Mouse (Mus musculus): ENCODE results near the gene Cycs.
A peak's percentile ranks its signal among the peaks of the same experiment; 100 is the strongest.
"Not testable (repeated sequence)": the region's sequence is repeated elsewhere in the genome, so short reads cannot be mapped to it uniquely, and the experiment has no call there.

The Cycs gene

DNA sequence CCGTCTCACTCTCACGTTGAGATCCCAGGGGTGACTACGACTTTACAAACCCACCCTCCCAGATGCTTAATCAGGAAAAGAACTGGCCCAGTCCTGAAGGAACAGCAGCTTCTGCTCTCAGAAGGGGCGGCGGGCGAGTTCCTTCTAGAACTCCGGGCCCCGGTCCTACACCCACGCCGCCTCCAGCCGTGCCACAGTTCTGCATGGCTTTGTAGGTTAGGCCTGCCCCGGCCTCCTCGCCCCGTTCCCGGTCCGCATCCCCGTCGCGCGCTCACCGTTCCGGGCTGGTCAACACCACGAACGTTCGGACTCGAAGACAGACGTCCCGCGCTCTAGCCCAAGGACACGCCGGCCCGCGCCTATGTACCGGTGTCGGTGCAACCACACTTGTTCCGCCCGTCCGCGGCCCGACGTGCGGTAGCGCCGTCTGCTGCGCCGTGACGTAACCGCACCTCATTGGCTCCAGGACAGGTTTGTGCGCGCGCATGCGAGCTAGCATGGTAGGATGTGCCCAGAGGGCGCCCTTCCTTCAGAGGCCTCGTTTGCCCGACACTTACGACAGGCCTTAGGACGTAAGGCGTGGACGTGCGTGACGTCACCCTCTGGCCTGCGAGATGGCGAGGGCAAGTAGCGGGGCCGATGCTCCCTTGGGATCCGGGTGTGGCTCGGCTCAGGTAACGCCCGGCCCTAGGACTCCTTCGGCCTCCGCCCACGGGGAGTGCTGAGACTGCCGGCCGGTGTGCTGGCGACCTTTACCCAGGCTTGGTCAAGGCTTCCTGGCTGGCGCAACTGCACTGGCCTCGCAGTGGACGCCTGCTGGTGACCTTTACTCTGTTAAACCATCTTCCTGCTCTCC is at the start of gene Cycs:
Cycs (minus strand) TSS at position 398 of the 856 bp plus-strand sequence.
- peak; percentile 99 for DNase-seq (ENCODE audit: low read depth, low spot score)

DNA sequence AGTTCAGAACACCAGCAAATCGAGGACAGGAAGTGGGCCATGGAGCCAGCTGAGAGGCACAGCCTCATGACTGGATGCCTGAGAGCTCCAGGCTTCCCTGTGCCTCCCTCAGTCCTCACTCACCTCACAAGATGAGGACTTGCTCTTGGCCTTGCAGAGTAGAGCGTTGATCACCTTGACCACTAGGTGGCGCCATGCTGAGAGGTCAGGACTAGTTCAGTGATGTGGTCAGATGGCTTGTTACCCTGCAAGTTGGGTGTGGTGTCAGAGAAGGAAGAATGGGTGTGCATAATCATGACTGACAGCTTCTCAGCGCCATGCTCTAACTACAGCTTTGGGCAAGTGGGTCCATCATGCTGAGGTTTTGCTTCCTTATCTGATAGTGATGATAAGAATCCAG is 35.3 kb upstream of the Cycs start:
- DNase-seq (ENCODE audit: low read depth, low spot score): peak; percentile 40

DNA sequence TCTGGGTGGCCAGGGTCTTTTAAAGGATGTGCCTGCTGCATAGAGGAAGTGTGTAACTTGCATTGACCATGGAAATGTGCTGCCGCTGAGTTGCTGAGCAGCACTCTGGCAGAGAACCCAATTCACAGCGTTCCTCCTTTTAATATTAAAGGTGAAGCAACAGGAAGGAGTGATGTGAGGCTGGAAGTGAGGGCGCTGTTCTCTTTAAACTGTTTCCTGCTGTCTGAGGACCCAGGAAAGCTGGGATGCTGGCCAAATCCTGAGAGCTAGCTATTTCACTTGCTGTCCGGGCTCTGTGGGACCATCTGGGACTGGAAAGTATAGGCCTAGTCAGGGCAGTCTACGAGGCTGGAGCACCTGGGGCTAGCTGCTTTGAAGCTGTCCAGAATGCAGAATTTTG is 32.2 kb upstream of the Cycs start:
- DNase-seq (ENCODE audit: low read depth, low spot score): no peak

DNA sequence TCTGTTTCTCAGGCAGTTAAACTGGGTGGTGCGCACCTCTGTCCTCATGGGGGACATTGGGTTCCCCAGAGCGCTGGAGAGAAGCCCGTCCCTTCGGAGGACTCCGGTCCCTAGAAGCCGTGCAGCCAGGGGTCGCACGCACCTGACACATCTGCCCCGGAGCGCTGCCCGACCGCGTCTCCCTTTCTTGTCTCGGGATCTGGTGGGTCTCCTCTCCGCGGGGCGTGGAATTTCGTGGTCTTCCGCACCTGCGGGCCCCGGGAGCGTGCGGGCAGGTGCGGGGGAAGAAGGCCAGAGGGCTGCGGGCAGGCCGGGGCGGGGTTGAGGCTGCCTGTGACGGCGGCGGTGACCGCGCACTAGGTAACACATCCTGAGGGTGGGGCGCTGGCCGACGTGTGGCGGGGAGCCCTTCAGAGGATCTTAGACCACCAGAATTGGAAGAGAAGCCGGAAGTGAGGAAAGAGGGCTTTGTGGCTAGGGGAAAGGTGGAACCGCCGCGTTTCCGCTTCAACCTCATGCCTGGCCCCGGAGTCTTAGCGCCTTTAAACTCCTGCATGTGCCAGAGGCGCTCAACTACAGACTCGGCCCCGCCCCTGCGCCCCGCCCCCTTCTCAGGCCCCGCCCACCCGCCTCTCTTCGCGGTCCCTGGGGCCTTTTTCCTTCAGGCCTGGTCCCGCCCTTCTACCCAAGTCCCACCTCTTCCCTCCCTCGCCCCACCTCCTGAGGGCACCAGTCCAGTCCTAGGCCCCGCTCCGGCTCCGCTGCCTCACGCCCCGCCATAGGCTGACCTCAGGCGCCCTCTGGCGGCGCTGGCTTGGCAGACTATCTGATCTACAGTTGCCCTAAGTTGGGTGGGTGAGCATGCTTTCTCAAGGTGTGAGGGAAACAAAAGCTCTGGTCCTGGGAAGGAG is 30.2 kb upstream of the Cycs start, which contains the start of gene 4921507P07Rik:
4921507P07Rik (minus strand) TSS at position 332 of the 911 bp plus-strand sequence.
- peak; percentile 63 for DNase-seq (ENCODE audit: low read depth, low spot score)

DNA sequence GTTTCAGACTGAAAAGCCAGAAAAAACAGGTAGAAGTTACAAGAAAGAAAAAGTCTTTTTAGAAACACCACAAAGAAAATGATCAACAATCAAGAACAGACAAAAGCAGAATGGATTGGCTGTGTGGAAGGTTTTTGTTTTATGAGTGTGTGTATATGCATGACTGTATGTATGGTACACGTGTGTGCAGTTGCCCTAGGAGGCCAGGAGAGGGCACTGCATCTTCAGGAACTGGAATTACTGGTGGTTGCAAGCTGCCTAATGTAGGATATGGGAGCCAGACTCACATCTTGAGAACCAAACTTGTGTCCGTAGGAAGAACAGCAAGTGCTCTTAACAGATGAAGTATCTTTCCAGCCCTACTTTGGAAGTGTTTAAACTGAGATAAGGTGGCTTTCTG is 28.0 kb upstream of the Cycs start:
- no peak for DNase-seq (ENCODE audit: low read depth, low spot score)

DNA sequence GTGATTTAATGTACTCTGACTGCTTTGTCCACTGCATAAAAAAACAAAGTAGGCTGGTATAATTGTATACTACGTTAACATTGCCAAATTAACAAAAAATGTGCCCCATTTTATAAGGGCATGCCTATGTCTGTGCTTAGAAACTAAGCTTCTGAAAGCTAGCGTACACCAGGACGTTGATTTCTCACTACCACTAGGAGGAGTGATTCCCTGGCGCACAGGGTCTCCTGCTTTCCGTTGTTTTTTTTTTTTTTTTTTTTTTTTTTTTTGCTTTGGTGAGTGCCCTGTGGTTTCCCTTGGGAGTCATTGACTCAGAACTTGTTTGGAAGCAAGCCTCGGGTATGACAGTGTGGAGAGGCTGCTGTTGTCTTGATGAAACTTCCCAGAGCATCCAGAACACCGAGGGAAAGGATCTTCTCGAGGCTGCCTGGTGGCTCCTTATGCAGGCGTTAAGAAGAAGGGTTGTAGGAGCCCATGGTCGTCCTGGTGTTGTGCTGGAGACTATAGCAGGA is 27.1 kb upstream of the Cycs start:
- DNase-seq (ENCODE audit: low read depth, low spot score): no peak

DNA sequence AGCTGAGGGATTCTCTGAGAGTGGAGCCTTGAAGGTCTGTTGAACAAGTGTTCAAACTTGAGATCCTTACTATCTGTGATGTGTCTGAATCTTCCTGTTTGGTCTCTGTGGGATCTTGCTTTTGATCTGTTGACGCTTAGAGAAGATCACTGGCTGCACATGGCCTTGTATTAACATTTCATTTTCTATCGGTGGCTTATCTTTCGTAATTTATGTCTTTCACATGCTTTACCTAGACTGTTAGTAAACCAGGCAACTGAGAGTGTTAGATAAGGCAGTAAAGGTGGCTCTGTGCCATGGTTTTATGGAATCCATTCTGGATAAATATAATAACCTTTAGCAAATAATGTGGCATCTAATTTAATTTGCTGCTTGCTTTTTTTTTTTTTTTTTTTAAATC is 23.9 kb upstream of the Cycs start:
- DNase-seq (ENCODE audit: low read depth, low spot score): no peak

DNA sequence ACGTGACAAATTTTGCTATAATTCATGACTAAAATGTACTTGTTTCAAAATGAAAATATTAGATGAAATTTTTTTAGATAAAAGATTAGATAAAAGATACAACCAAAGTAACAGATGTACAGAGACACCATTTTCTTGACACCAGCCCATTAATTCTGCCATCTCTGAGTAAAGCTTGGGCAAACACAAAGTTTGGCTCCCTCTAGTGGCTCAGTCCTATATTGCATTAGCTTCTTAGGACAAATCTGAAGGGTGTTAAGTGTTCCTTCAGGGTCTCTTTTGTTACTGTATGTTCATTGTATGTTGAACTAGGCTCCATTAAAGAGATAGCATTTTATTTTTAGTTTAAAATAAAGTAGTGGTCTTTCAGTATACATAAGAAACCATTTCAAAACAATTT is 21.9 kb upstream of the Cycs start:
- peak; percentile 57 for DNase-seq (ENCODE audit: low read depth, low spot score)

DNA sequence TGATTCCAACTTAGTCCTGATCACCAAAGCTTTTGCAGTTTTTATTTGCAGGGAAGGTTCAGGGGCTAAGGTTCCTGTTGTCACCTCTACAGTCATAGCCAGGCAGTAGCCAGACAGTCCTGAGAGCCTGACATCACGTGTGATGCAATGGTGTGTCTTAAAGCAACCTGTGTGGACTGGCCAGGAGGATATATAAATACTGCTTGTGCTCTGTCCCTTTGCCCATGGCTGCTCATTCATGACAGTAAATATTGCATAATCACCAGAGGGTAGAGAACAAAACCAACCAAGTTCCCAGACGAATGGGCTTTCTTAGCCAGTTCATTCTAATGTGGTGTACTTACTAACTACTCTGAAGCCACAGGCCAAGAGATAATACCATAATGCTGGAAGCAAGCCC is 21.1 kb upstream of the Cycs start:
- no peak for DNase-seq (ENCODE audit: low read depth, low spot score)

DNA sequence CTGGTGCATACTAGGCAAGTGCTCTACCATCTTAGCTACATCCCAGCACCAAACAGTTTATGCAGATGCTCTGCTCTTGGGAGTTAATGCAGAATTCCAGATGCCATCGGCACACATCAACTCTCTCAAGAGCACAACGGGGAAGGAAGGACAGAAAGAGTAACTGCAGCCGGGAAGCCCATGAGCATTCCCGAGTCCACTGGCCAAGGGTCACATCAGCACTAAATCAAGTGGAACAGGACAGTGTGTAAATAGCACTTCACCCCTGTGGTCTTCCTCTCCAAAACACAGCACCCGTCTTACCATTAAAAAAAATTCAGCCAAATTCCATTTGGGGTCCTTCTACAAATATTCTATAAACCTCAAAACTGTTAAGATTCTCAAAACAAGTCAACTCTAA is 20.0 kb upstream of the Cycs start:
- DNase-seq (ENCODE audit: low read depth, low spot score): no peak

DNA sequence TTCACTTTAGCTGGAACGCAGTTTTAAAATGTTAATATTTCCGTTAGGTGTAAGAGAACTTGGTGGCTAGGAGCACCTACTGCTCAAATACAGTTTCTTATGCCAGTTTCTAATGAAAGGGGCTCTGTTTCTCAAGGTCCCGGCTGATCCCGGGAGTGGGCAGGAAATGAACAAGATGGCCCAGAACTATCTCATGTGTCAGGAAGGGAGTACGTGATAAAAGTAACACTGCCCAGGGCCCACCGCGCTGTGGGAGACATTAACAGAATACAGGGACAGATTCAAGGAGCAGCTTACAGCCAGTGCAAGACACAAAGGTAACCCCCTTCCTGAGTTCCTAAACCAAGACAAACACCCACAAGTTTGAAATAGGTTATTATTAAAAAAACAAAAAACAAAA is 19.4 kb upstream of the Cycs start:
- no peak for DNase-seq (ENCODE audit: low read depth, low spot score)

DNA sequence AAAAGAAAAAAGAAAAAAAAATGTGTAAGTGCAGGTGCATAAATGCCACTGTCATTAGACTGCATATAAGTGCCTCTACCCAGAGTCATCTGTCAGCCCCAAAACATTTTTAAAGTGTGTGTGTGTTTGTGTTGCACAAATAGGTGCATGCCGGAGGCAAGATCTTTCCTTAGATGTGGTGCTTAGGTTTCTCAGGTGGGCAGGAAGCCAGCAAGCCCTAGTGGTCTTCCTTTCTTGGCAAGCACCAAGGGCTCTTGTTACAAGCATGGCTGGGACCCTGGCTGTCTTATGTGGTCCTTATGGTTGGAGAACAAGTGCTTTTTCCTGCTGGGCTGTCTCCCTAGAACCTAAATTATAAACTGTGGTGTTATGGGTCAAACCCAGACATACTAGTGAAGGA is 5.3 kb upstream of the Cycs start:
- DNase-seq (ENCODE audit: low read depth, low spot score): no peak

DNA sequence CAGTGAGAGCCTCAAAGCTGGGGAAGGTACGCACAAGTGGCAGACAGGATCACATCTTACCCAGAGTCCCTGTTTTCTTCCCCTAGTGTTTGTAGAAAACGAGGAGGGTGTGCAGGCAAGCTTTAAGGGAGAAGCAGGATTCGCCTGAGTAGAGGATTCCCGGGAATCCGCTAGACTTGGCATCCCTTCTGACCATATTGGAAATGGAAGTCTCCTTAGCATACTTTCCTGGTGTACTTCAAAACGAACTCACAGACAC is 588 bp upstream of the Cycs start:
- no peak for DNase-seq (ENCODE audit: low read depth, low spot score)

DNA sequence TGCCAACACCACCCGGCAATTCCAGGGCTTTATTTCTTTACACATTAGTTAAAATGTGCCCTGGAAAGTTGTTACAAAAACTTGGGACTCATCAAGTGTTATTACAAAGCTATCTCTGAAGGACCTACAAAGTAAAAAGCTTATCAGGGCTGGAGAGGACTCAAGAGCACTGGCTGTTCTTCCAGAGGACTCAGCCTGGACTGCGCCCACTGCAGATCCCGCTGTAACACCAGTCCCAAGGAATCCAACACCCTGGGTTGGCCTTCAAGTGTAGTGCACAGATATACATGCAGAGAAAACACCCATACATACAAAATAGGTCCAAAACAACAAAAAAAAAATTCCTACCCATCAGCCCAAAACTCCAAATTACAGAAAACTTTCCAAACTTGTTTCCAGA is 2.7 kb downstream of the Cycs start:
- no peak for DNase-seq (ENCODE audit: low read depth, low spot score)

DNA sequence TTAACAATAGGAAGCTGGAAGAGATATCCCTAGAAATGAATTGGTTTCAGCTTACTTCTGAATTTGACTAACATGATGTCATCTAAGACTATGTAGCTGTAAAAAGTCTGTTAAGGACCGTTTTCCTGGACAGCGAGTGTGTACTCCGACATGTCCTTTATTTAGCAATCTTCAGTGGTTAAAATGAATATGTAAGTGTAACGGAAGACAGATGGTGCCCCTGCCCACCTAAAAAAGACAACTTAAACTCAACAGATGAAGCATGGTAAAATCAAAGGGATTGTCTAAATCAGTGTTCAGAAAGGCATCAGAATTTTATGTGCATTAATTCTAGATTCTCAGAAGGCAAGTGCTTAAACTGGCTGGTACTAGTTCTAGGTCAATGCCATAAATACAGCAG is 3.9 kb downstream of the Cycs start:
- no peak for DNase-seq (ENCODE audit: low read depth, low spot score)

DNA sequence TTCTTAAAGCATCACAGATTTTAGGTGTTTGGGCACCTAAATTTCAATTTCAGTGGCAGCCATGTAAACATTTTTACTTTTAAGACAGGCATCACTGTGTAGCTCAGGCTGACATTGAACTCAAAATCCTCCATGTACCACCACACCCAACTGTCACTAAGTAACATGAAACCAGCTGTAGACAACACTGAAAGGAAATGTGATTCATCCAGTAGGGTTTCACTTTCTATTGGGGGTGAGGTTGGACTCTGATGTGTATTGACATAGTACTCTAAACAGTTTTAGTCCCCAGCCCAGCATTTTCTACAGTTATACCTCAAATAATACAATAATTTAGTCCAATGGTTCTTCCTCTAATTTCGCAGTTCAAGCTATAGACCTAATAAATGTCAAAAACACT is 5.6 kb downstream of the Cycs start:
- DNase-seq (ENCODE audit: low read depth, low spot score): no peak

DNA sequence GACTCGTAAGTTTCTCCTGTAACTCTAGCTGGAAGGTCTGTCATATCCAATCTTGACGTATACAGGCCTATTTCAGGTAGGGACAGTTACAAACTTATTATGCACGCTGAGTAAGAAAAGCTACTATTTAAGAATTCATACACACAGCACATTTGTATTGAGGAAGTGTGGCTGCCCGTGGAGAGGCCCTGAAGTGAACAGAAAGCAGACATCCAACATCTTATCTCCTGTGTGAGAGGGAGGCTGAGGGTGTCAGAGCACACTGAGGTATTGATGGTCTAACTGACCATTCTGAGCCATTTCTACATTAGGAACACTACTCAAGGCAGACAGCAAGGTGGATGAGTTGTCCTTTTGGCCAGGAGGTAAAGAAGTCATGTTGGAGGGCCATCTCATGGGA is 7.5 kb downstream of the Cycs start:
- no peak for DNase-seq (ENCODE audit: low read depth, low spot score)

DNA sequence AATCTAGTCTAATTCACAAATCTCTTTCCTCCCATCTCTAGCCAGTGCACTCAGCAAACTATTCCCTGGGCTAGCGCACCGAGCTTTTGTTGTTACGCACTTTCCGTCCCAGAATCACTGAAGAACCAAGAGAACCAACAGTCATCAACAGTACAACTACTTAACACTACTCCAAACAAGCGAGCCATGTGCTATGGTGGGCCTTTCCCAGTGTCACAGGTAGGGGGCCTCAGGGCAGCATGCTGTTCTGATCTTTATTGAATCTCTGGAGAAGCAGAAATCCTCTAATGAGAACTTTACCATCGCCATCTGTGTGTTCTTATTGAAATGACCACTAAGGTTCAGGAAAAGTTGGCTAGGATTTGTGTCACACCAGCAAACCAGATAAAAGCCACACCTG is 8.8 kb downstream of the Cycs start:
- DNase-seq (ENCODE audit: low read depth, low spot score): no peak

DNA sequence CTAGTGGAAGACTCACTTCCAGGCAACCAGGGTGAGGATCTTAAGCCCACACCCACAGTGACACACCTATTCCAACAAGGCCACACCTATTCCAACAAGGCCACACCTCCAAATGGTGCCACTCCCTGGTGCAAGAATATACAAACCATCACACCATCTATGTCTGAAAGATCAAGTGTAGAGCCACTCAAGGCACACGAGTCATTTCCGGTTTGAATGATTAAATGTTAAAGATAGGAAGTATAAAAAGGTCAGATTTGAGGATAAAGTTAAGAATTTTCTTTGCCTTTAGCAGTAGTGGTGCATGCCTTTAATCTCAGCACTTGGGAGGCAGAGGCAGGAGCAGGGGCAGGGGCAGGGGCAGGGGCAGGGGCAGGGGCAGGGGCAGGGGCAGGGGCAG is 12.1 kb downstream of the Cycs start:
- DNase-seq (ENCODE audit: low read depth, low spot score): not testable (repeated sequence)

DNA sequence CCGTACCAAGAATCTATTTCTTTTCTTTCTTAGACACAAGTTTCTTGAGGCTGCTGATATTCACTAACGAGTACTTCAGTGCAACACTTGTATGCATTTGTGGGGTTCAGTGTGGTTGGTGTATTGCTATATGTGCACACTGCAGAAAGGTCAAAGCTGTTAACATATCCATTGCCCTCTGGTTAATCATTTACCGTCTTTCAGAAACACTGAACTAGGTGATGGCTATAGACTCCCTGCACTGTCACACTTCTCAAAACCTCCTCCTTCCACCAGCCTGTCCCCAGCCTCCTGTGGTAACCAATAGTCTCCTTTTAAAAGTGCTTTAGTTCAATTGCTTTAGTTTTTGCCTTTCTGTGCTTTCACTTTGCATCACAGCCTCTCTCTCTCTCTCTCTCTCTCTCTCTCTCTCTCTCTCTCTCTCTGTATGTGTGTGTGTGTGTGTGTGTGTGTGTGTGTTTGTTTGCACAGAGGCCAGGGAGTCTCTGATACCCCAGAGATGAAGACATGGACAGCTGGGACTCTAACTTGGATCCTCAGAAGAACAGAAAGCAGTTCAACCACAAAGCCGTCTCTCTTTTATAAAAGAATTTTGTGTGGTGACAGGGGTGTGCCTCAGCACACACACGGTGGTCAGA is 13.3 kb downstream of the Cycs start:
- DNase-seq (ENCODE audit: low read depth, low spot score): no peak

DNA sequence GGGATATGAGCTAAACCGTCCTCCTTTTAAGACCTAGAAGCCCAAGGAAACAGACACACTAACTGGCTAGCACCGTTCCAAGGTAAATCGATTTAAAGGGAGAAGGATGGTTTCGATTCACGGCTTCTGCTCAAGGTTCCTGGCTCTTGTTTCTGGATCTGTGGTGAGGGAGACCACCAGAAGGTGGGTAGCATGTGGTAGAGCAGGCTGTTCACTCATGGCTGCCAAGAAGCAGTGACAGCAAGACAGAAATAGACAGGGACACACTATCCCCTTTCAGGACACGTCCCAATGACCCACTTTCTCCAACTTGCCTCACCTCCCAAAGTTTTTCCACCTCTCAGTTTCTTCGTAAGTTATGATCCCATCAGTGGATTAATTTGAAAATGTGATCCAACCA is 16.5 kb downstream of the Cycs start:
- DNase-seq (ENCODE audit: low read depth, low spot score): no peak

DNA sequence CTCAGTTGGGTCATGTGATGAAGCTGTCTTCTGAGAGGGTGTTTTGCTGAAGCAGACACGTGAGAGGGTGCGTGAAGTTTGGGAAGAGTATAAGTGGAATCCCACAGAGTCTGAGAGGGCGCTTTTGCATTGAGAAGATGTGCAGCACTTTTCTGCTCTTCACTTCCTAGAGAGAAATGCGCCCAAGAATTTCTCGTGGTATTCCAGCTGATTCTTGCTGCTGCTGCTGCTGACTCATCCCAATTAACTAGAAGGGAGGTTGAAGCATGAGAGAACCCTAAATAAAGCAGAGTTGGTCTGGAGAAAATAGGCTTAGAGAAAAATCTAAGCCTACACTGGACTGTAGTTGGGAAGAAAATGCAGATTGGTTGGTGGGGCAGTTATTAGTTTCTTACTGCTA is 17.3 kb downstream of the Cycs start:
- no peak for DNase-seq (ENCODE audit: low read depth, low spot score)
